Mouse (Mus musculus): ENCODE results near the gene Slc35e3. TPM values are rescaled to one million over a fixed set of nuclear protein-coding genes. Genes with fewer than 3 reads are reported as not detected.

Gene Slc35e3
- total RNA-seq, 1 experiment from 2014 or later: 10.3 TPM

- no peak for ATAC-seq (replicated peaks in 1 of 2; ENCODE audit: insufficient read depth in 1 of 2, low FRiP score in 2 of 2, low TSS enrichment in 1 of 2, low read depth in 1 of 2, poor library complexity in 2 of 2, severe bottlenecking in 2 of 2)
Measured at GRCm38 (mm10) chr10:117778328-117778910, 32.3 kb upstream of the Slc35e3 start.

- no peak for ATAC-seq (replicated peaks in 1 of 2; ENCODE audit: insufficient read depth in 1 of 2, low FRiP score in 2 of 2, low TSS enrichment in 1 of 2, low read depth in 1 of 2, poor library complexity in 2 of 2, severe bottlenecking in 2 of 2)
Measured at GRCm38 (mm10) chr10:117777501-117778327, 31.5 kb upstream of the Slc35e3 start.

GRCm38 (mm10) chr10:117777103-117777470, 30.9 kb upstream of the Slc35e3 start:
- no peak for ATAC-seq (replicated peaks in 1 of 2; ENCODE audit: insufficient read depth in 1 of 2, low FRiP score in 2 of 2, low TSS enrichment in 1 of 2, low read depth in 1 of 2, poor library complexity in 2 of 2, severe bottlenecking in 2 of 2)

- ATAC-seq (replicated peaks in 1 of 2; ENCODE audit: insufficient read depth in 1 of 2, low FRiP score in 2 of 2, low TSS enrichment in 1 of 2, low read depth in 1 of 2, poor library complexity in 2 of 2, severe bottlenecking in 2 of 2): no peak
Measured at GRCm38 (mm10) chr10:117776281-117777102, 30.3 kb upstream of the Slc35e3 start.

GRCm38 (mm10) chr10:117775401-117776144, 29.4 kb upstream of the Slc35e3 start:
- no peak for ATAC-seq (replicated peaks in 1 of 2; ENCODE audit: insufficient read depth in 1 of 2, low FRiP score in 2 of 2, low TSS enrichment in 1 of 2, low read depth in 1 of 2, poor library complexity in 2 of 2, severe bottlenecking in 2 of 2)

- ATAC-seq (replicated peaks in 1 of 2; ENCODE audit: insufficient read depth in 1 of 2, low FRiP score in 2 of 2, low TSS enrichment in 1 of 2, low read depth in 1 of 2, poor library complexity in 2 of 2, severe bottlenecking in 2 of 2): no peak
Measured at GRCm38 (mm10) chr10:117774817-117775120, 28.6 kb upstream of the Slc35e3 start.

- ATAC-seq (replicated peaks in 1 of 2; ENCODE audit: insufficient read depth in 1 of 2, low FRiP score in 2 of 2, low TSS enrichment in 1 of 2, low read depth in 1 of 2, poor library complexity in 2 of 2, severe bottlenecking in 2 of 2): no peak
Measured at GRCm38 (mm10) chr10:117774011-117774816, 28.0 kb upstream of the Slc35e3 start.

GRCm38 (mm10) chr10:117773106-117773720, 27.0 kb upstream of the Slc35e3 start:
- ATAC-seq (replicated peaks in 1 of 2; ENCODE audit: insufficient read depth in 1 of 2, low FRiP score in 2 of 2, low TSS enrichment in 1 of 2, low read depth in 1 of 2, poor library complexity in 2 of 2, severe bottlenecking in 2 of 2): no peak

- ATAC-seq (replicated peaks in 1 of 2; ENCODE audit: insufficient read depth in 1 of 2, low FRiP score in 2 of 2, low TSS enrichment in 1 of 2, low read depth in 1 of 2, poor library complexity in 2 of 2, severe bottlenecking in 2 of 2): no peak
Measured at GRCm38 (mm10) chr10:117772364-117773105, 26.4 kb upstream of the Slc35e3 start.

GRCm38 (mm10) chr10:117771131-117771510, 25.0 kb upstream of the Slc35e3 start:
- ATAC-seq (replicated peaks in 1 of 2; ENCODE audit: insufficient read depth in 1 of 2, low FRiP score in 2 of 2, low TSS enrichment in 1 of 2, low read depth in 1 of 2, poor library complexity in 2 of 2, severe bottlenecking in 2 of 2): no peak

- ATAC-seq (replicated peaks in 1 of 2; ENCODE audit: insufficient read depth in 1 of 2, low FRiP score in 2 of 2, low TSS enrichment in 1 of 2, low read depth in 1 of 2, poor library complexity in 2 of 2, severe bottlenecking in 2 of 2): no peak
Measured at GRCm38 (mm10) chr10:117770286-117771130, 24.3 kb upstream of the Slc35e3 start.

GRCm38 (mm10) chr10:117769541-117770285, 23.5 kb upstream of the Slc35e3 start:
- ATAC-seq (replicated peaks in 1 of 2; ENCODE audit: insufficient read depth in 1 of 2, low FRiP score in 2 of 2, low TSS enrichment in 1 of 2, low read depth in 1 of 2, poor library complexity in 2 of 2, severe bottlenecking in 2 of 2): no peak

GRCm38 (mm10) chr10:117768141-117768440, 21.9 kb upstream of the Slc35e3 start:
- ATAC-seq (replicated peaks in 1 of 2; ENCODE audit: insufficient read depth in 1 of 2, low FRiP score in 2 of 2, low TSS enrichment in 1 of 2, low read depth in 1 of 2, poor library complexity in 2 of 2, severe bottlenecking in 2 of 2): no peak

- ATAC-seq (replicated peaks in 1 of 2; ENCODE audit: insufficient read depth in 1 of 2, low FRiP score in 2 of 2, low TSS enrichment in 1 of 2, low read depth in 1 of 2, poor library complexity in 2 of 2, severe bottlenecking in 2 of 2): no peak
Measured at GRCm38 (mm10) chr10:117767286-117768140, 21.3 kb upstream of the Slc35e3 start.

All from hematopoietic stem cell, adult 5-6 weeks (primary cell).